Mouse (Mus musculus) CH12.LX (cell line): ENCODE measurements around the gene Il1f8. TPM values are rescaled to one million over a fixed set of nuclear protein-coding genes. Genes with fewer than 3 reads are reported as not detected.
"Not testable (repeated sequence)": the region's sequence is repeated elsewhere in the genome, so short reads cannot be mapped to it uniquely, and the experiment has no call there.

Experiments used
- DNase-seq: peaks from one replicate; pipeline ENCODE4 v3.0.0-alpha.2; 2013; ENCODE audit errors: extremely low read depth
- H3K27ac ChIP-seq: 2 replicates; pipeline ENCODE4 v1.5.1; 2012; ENCODE audit warnings: low read depth, mild to moderate bottlenecking, control low read depth, moderate library complexity; ENCODE audit not compliant: insufficient read depth
- H3K27me3 ChIP-seq: replicated peaks from 2 replicates; pipeline ENCODE3; 2012; ENCODE audit warnings: inconsistent platforms
- H3K36me3 ChIP-seq, 2 experiments: replicated peaks in 1 of 2; 2 replicates each; pipeline versions ENCODE3 to v1.6.1; 2012; ENCODE audit warnings: inconsistent platforms in 1 of 2, low read length in 1 of 2, mild to moderate bottlenecking in 1 of 2, mixed read lengths in 1 of 2, moderate library complexity in 1 of 2; ENCODE audit not compliant: control insufficient read depth in 1 of 2, insufficient read depth in 1 of 2
- H3K4me1 ChIP-seq, 2 experiments: 2 replicates each; pipeline ENCODE4 v1.6.1; 2012; ENCODE audit warnings: inconsistent platforms in 1 of 2, moderate library complexity in 1 of 2; ENCODE audit not compliant: insufficient read depth in 2 of 2, control insufficient read depth in 1 of 2
- H3K4me2 ChIP-seq: 2 replicates; pipeline ENCODE4 v1.6.1; 2012; ENCODE audit warnings: low read depth, mild to moderate bottlenecking, control low read depth; ENCODE audit not compliant: poor library complexity, insufficient read depth, severe bottlenecking
- H3K4me3 ChIP-seq, 3 experiments: fragments of 150-350 bp in 1 of 3; sonication (generic) in 1 of 3; replicated peaks in 1 of 3; 2 replicates each; pipeline versions ENCODE3 to v1.5.1; 2011 to 2012; ENCODE audit warnings: low read depth in 2 of 3, low read length in 2 of 3, mild to moderate bottlenecking in 2 of 3, moderate library complexity in 2 of 3, control low read depth in 1 of 3, improper control_type of control experiment in 1 of 3, inconsistent platforms in 1 of 3, mixed read lengths in 1 of 3; ENCODE audit not compliant: poor library complexity in 1 of 3
- H3K79me2 ChIP-seq: replicated peaks from 2 replicates; pipeline ENCODE4 v1.6.1; 2012; ENCODE audit warnings: mild to moderate bottlenecking, moderate library complexity; ENCODE audit not compliant: control insufficient read depth, poor library complexity, insufficient read depth, severe bottlenecking; ENCODE audit errors: extremely low read depth
- H3K9ac ChIP-seq: 2 replicates; pipeline ENCODE4 v1.6.1; 2012; ENCODE audit warnings: low read depth, mild to moderate bottlenecking, control low read depth, moderate library complexity; ENCODE audit not compliant: insufficient read depth
- H3K9me3 ChIP-seq: replicated peaks from 2 replicates; pipeline ENCODE3; 2012; ENCODE audit warnings: low read length, inconsistent platforms, mixed read lengths
- CTCF ChIP-seq, 2 experiments: IDR thresholded peaks in 1 of 2; conservative IDR thresholded peaks in 1 of 2; 2 replicates each; pipeline ENCODE4 v1.5.1; 2011 to 2012; ENCODE audit warnings: low read depth in 2 of 2, low read length in 2 of 2, improper control_type of control experiment in 1 of 2, inconsistent platforms in 1 of 2, mild to moderate bottlenecking in 1 of 2, moderate library complexity in 1 of 2
- RAD21 ChIP-seq: IDR thresholded peaks from 2 replicates; pipeline ENCODE4 v1.6.1; 2011; ENCODE audit warnings: low read depth, mild to moderate bottlenecking, low read length, improper control_type of control experiment, moderate library complexity
- SMC3 ChIP-seq: IDR thresholded peaks from 2 replicates; pipeline ENCODE4 v1.6.1; 2011; ENCODE audit warnings: low read depth, low read length, improper control_type of control experiment
- ZC3H11A ChIP-seq: IDR thresholded peaks from 2 replicates; pipeline ENCODE4 v1.6.1; 2012; ENCODE audit warnings: low read depth, mild to moderate bottlenecking, inconsistent platforms, low read length, improper control_type of control experiment
- ZNF384 ChIP-seq: IDR thresholded peaks from 2 replicates; pipeline ENCODE4 v1.6.1; 2012; ENCODE audit warnings: low read depth, low read length, improper control_type of control experiment, inconsistent platforms
- dilution Hi-C: fragments of 300-500 bp; cut with MboI; formaldehyde crosslinking; loops from 2 replicates; pipeline ENCODE4 v1.14.3; 2020; ENCODE audit warnings: low sequenced_read_pairs; ENCODE audit not compliant: extremely low pct_unique_long_range_greater_than_20kb, extremely low pct_ligation_motif_present
- in situ Hi-C: fragments of 300-500 bp; cut with MboI; formaldehyde crosslinking; loops from 3 replicates; pipeline ENCODE4 v1.14.3; 2019; ENCODE audit warnings: low sequenced_read_pairs, low pct_ligation_motif_present, low pct_unique_long_range_greater_than_20kb, mixed read lengths
- polyA plus RNA-seq: library from polyadenylated mRNA; unstranded; fragments of >175 nt; gene quantifications from 2 replicates; pipeline ENCODE4 v1.2.1, GENCODE M21; 2012; ENCODE audit warnings: low read depth; ENCODE audit not compliant: insufficient read length
- total RNA-seq, 2 experiments: library from RNA; depleted of rRNA; stranded (reverse); fragments of 300-350 nt in 1 of 2; fragments of >200 nt in 1 of 2; gene quantifications; 2 replicates each; pipeline ENCODE4 v1.2.3; 2012 to 2014

The Il1f8 gene
- total and polyA plus RNA-seq, 3 experiments, result 0.26 TPM; not detected in 2

GRCm38 (mm10) chr2:24181683-24182331 lies 28.8 kb downstream of the Il1f8 start:
- DNase-seq, result peak; percentile 72
- H3K79me2 ChIP-seq, H3K27me3 ChIP-seq, dilution Hi-C loops, H3K36me3 ChIP-seq, H3K9ac ChIP-seq, H3K9me3 ChIP-seq, H3K4me3 ChIP-seq, H3K27ac ChIP-seq: not testable (repeated sequence)
- in situ Hi-C loops, result loop anchor here (25.0 kb wide), 2 partner anchors 595 to 870 kb away; partner anchors contain the start of gene Nxph2
- Histone ChIP-seq H3K4me1 (peaks cover 0 to 14% of the 10 kb centered on the region in 2 experiments; a peak in 2 of 4 replicates), H3K4me2 (peak overlapping the region; percentile 52; the same call in 1 of the 2 replicates)
- TF ChIP-seq RAD21, result peak; percentile 70
- peak; percentile 77 for TF ChIP-seq SMC3
- TF ChIP-seq ZNF384, result 0 out of 2 replicates have a peak, but pooled peaks have one; percentile 13
- peak in 1 of 2 experiments; percentile 74; a peak in 2 of 4 replicates for TF ChIP-seq CTCF (conservative IDR thresholded peaks at IDR 0.05 in 1 of 2, IDR thresholded peaks at IDR 0.05 in 1 of 2; ENCODE audit: low read depth in 2 of 2, low read length in 2 of 2)
- peak; percentile 47 for TF ChIP-seq ZC3H11A
- TF ChIP-seq, all 38 proteins: peak for 5; not testable (repeated sequence) for 33

GRCm38 (mm10) chr2:24182423-24183147 lies 29.6 kb downstream of the Il1f8 start:
- Histone ChIP-seq H3K4me1 (peaks cover 0 to 17% of the 10 kb centered on the region in 2 experiments; a peak in 2 of 4 replicates), H3K4me2 (peak overlapping the region; percentile 52; the same call in 1 of the 2 replicates)
- H3K79me2 ChIP-seq, H3K27me3 ChIP-seq, H3K4me3 ChIP-seq, dilution Hi-C loops, H3K27ac ChIP-seq, H3K9ac ChIP-seq, DNase-seq, H3K36me3 ChIP-seq, H3K9me3 ChIP-seq: not testable (repeated sequence)
- in situ Hi-C loops, result loop anchor here (25.0 kb wide), 2 partner anchors 595 to 870 kb away; partner anchors contain the start of gene Nxph2

GRCm38 (mm10) chr2:24184092-24184491 lies 31.1 kb downstream of the Il1f8 start:
- H3K4me3 ChIP-seq, H3K9ac ChIP-seq, H3K79me2 ChIP-seq, H3K4me2 ChIP-seq, dilution Hi-C loops, H3K27me3 ChIP-seq, H3K27ac ChIP-seq, H3K9me3 ChIP-seq, DNase-seq, H3K36me3 ChIP-seq: not testable (repeated sequence)
- peaks cover 0 to 22% of the 10 kb centered on the region in 2 experiments; a peak in 2 of 4 replicates for H3K4me1 ChIP-seq
- in situ Hi-C loops, result loop anchor here (25.0 kb wide), 2 partner anchors 597 to 872 kb away; partner anchors contain the start of gene Nxph2
